Mouse (Mus musculus): ENCODE data around the gene Man2b2. TPM values are rescaled to one million over a fixed set of nuclear protein-coding genes. Genes with fewer than 3 reads are reported as not detected.

The Man2b2 gene
- 11.9 and 12.9 TPM in 2 replicates for polyA plus RNA-seq (2015; fragmentation: Nextera tagmentation; extraction: Ambion mirVana)

DNA sequence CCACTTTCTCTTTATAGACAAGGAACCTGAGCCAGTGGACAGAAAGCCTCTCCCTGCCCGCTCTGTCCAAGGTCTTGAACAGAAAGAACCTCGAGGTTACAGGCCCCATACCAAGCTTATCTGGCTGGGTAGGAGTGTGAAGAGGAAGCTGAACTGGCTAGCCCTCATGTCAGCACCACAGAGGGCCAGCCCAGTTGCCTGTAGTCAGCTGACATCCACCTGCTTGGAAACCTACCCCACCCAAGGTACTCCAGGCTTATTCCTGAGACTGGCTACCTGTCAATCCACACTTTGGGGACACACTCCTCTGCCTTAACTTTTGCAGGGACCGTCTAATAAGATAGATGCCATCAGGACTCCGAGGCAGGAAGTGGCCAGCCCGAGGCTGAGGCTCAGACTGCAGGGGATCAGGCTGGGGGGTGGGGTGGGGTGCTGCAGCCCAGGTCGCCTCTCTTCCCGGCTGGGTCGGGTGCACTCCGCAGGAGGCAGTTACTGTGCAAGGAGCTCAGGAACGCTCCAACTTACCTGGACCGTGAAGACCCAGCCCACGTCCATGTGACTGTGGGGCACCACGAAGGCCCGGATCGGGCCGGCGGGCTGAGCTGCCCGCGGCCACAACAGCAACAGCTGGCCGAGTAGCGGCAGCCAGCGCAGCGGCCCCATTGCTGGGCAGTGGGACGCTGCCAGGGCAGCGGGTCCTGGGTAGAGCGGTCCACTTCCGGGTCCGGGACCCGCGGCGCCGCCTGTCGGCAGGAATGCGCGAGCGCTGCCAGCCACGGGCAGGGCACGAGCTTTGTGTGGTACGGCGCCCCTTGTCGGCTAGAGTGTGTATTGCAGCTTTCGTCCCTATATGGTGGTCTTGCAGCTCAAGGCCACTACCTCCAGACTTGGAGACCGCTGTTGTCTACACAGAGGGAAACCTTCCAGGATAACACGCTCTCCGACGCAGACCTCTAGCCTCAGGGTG lies at the start of gene Man2b2:
TSS of gene Man2b2 (minus strand) at position 741 of the 967 bp plus-strand sequence.
- Histone ChIP-seq H3K9me3 (no peaks in the 10 kb centered on the region), H3K4me2 (peak within 1 kb of the TSS; percentile 62), H3K27me3 (no peaks in the 10 kb centered on the region), H3K4me1 (replicated peaks) (peaks cover 12% of the 10 kb centered on the region), H3K36me3 (peaks cover 19% of the 10 kb centered on the region), H3K9ac (peak within 1 kb of the TSS; percentile 72), H3K27ac (replicated peaks) (no peak within 1 kb of the TSS), H3K4me3 (peak within 1 kb of the TSS; percentile 48)
- 4% methylated on average over 45 of the region's 46 CpGs for WGBS
- peak; percentile 89 for ATAC-seq (ENCODE audit: low read depth)

- Histone ChIP-seq H3K27ac (replicated peaks) (no peak overlapping the region), H3K9ac (no peak overlapping the region), H3K4me2 (no peak overlapping the region), H3K36me3 (no peaks in the 10 kb centered on the region), H3K9me3 (no peaks in the 10 kb centered on the region), H3K4me1 (replicated peaks) (peaks cover 30% of the 10 kb centered on the region), H3K27me3 (no peaks in the 10 kb centered on the region), H3K4me3 (no peak overlapping the region)
- no peak for ATAC-seq (ENCODE audit: low read depth)
- 91% methylated on average over 4 of the region's 4 CpGs for WGBS
Measured at GRCm38 (mm10) chr5:36878801-36879200, 48.3 kb upstream of the Man2b2 start.

DNA sequence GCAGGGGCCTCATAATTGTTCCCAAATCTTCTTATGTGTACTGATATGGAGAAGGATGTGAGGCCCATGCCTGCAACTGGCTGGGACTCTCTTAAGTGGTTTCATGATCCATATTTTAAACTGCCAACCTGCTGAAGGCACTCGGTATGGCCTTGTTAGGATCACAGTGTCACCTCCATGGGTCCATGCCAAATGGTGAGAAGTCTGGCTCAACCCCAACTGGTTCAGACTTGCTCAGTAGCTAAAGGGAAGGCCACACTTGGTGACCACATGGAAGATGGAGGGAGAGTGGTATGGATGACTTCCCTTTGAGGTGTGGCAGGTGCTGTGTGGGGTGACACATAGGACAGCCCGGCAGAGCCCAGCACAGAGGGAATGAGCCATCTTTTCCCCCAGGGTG lies 47.2 kb upstream of the Man2b2 start:
- Histone ChIP-seq H3K27me3 (peaks cover 4% of the 10 kb centered on the region; the same call in 1 of the 2 replicates), H3K9me3 (no peaks in the 10 kb centered on the region), H3K36me3 (no peaks in the 10 kb centered on the region), H3K4me3 (no peak overlapping the region), H3K4me1 (replicated peaks) (peaks cover 19% of the 10 kb centered on the region), H3K4me2 (no peak overlapping the region), H3K9ac (no peak overlapping the region), H3K27ac (replicated peaks) (no peak overlapping the region)
- 91% methylated on average over 2 of the region's 2 CpGs for WGBS
- no peak for ATAC-seq (ENCODE audit: low read depth)

GRCm38 (mm10) chr5:36876777-36877396 lies 46.4 kb upstream of the Man2b2 start:
- H3K4me1 ChIP-seq (replicated peaks) = peaks cover 12% of the 10 kb centered on the region
- WGBS = 44% methylated on average over 7 of the region's 7 CpGs
- ATAC-seq (ENCODE audit: low read depth) = no peak
- no peak overlapping the region for H3K27ac ChIP-seq (replicated peaks)
- H3K27me3 ChIP-seq = peaks cover 12% of the 10 kb centered on the region
- H3K4me3 ChIP-seq = no peak overlapping the region
- H3K9ac ChIP-seq = no peak overlapping the region
- no peaks in the 10 kb centered on the region for H3K9me3 ChIP-seq
- H3K36me3 ChIP-seq = no peaks in the 10 kb centered on the region
- H3K4me2 ChIP-seq = no peak overlapping the region

- H3K27me3 ChIP-seq = peaks cover 21% of the 10 kb centered on the region
- H3K9ac ChIP-seq = no peak overlapping the region
- 83% methylated on average over 4 of the region's 4 CpGs for WGBS
- no peak overlapping the region for H3K4me2 ChIP-seq
- no peak overlapping the region for H3K27ac ChIP-seq (replicated peaks)
- ATAC-seq (ENCODE audit: low read depth) = no peak
- H3K4me3 ChIP-seq = no peak overlapping the region
- H3K9me3 ChIP-seq = no peaks in the 10 kb centered on the region
- peaks cover 12% of the 10 kb centered on the region for H3K4me1 ChIP-seq (replicated peaks)
- H3K36me3 ChIP-seq = no peaks in the 10 kb centered on the region
Measured at GRCm38 (mm10) chr5:36875956-36876355, 45.5 kb upstream of the Man2b2 start.

DNA sequence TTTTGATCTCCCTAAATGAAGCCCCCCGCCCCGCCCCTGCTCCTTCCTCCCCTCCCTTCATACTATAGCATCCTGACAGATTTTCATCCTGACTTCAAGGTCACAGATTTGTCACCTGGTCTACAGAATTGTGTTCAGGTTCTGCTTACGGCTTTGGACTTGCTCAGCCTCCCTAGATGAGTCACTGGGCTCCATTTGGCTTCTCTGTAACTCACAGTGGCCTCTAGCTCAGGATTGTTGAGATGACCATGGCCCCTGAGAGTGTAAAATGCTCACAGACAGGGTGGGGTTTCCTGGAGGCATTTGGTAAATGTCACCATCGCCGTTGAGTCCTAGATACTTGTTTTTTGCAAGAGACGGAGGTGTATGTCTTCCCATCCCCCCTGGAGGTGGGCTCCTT lies 40.5 kb upstream of the Man2b2 start:
- 82% methylated on average over 6 of the region's 6 CpGs for WGBS
- Histone ChIP-seq H3K9me3 (no peaks in the 10 kb centered on the region), H3K4me2 (peak overlapping the region; percentile 80; the same call in 1 of the 2 replicates), H3K4me1 (replicated peaks) (peaks cover 39% of the 10 kb centered on the region), H3K9ac (no peak overlapping the region), H3K27ac (replicated peaks) (no peak overlapping the region), H3K4me3 (no peak overlapping the region), H3K36me3 (no peaks in the 10 kb centered on the region), H3K27me3 (peaks cover 71% of the 10 kb centered on the region)
- ATAC-seq (ENCODE audit: low read depth) = no peak

DNA sequence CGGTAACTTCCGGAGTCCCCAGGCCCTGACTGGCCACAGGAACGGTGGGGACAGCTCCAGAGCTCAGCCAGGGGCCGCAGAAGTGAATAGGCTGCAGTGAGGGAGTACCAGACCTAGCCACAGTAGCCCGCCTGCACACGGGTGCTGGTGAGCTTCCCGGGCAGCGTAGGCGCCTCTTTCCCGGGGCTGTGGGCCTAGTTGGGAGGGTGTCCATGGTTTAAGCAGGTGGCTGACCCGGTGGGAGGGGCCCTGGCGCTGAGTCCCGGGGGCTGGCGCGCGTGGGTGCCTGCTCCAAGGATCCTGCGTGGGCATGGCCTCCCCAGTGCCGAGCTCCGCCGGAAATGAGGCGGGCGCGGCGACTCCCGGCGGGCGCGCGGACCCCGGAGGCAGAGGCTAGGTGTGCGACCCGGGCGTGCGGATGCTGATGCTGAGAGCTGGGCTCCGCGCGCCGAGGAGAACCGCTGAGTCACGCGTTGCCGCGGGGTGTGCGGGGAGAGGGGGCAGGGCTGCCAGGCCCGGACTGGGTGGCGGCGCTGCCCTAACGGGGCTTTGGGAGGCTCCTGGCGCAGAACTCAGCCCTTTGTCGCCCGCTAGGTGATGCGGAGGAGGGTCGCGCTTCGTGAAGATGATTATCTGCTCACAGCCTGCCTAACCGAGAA lies 39.3 kb upstream of the Man2b2 start:
- Histone ChIP-seq H3K4me2 (peak overlapping the region; percentile 80), H3K27ac (replicated peaks) (peak overlapping the region; percentile 88), H3K36me3 (no peaks in the 10 kb centered on the region), H3K4me1 (replicated peaks) (peaks cover 39% of the 10 kb centered on the region), H3K9me3 (no peaks in the 10 kb centered on the region), H3K27me3 (peaks cover 84% of the 10 kb centered on the region), H3K4me3 (peak overlapping the region; percentile 63), H3K9ac (peak overlapping the region; percentile 86)
- WGBS = 1% methylated on average over 56 of the region's 56 CpGs
- ATAC-seq (ENCODE audit: low read depth) = peak; percentile 63

- H3K27me3 ChIP-seq = peaks cover 89% of the 10 kb centered on the region
- H3K9me3 ChIP-seq = no peaks in the 10 kb centered on the region
- peak overlapping the region; percentile 88 for H3K27ac ChIP-seq (replicated peaks)
- peak overlapping the region; percentile 63 for H3K4me3 ChIP-seq
- ATAC-seq (ENCODE audit: low read depth) = peak; percentile 36; the same call in 1 of the 2 replicates
- peak overlapping the region; percentile 86 for H3K9ac ChIP-seq
- H3K4me2 ChIP-seq = peak overlapping the region; percentile 80
- under 1% methylated on average over 7 of the region's 7 CpGs for WGBS
- no peaks in the 10 kb centered on the region for H3K36me3 ChIP-seq
- peaks cover 39% of the 10 kb centered on the region for H3K4me1 ChIP-seq (replicated peaks)
Measured at GRCm38 (mm10) chr5:36869186-36869577, 38.7 kb upstream of the Man2b2 start.

DNA sequence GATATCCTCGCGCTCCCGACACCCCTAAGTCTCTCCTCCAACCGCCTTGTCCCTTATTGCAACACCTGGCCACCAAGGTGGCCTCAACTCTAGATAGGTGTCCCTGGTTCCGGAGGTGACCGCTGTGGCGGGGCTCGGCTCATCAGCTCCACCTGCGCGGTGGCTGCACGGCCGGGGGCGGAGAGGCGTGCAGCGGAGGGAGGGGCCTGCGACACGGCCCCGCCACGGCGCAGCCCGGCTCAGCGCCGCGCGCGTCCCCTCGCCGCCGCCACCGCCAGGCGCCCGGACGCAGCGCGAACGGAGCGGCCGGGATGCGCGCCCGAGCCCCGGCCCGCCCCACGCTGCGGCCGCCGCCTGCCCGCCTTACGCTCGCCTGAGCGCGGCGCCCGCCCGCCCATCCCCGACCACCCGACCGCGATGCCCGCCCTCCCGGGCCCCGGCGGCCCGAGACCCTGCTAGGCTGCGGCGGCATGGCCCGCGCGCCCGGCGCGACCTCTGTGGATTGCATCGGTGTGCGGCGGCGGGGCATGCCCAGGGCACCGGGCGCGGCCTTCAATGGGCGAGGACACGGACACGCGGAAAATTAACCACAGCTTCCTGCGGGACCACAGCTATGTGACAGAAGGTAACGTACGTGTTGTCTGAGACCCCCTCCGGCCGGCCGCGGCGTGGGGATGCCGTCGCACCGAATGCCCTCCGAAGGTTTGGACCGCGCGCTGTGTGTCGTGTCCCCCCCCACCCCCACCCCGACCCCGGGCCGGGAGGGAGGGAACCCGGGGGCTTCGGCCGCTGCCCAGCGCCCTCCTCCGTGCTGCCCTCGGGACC lies 38.0 kb upstream of the Man2b2 start, which contains the start of gene Ppp2r2c:
TSS of gene Ppp2r2c (plus strand) at position 248 of the 825 bp plus-strand sequence.
- peak within 1 kb of the TSS; percentile 86 for H3K9ac ChIP-seq
- H3K27ac ChIP-seq (replicated peaks) = peak within 1 kb of the TSS; percentile 88
- peaks cover 39% of the 10 kb centered on the region for H3K4me1 ChIP-seq (replicated peaks)
- peak within 1 kb of the TSS; percentile 80 for H3K4me2 ChIP-seq
- H3K4me3 ChIP-seq = peak within 1 kb of the TSS; percentile 63
- no peaks in the 10 kb centered on the region for H3K9me3 ChIP-seq
- H3K27me3 ChIP-seq = peaks cover 96% of the 10 kb centered on the region
- under 1% methylated on average over 90 of the region's 108 CpGs for WGBS
- ATAC-seq (ENCODE audit: low read depth) = peak; percentile 72
- no peaks in the 10 kb centered on the region for H3K36me3 ChIP-seq

DNA sequence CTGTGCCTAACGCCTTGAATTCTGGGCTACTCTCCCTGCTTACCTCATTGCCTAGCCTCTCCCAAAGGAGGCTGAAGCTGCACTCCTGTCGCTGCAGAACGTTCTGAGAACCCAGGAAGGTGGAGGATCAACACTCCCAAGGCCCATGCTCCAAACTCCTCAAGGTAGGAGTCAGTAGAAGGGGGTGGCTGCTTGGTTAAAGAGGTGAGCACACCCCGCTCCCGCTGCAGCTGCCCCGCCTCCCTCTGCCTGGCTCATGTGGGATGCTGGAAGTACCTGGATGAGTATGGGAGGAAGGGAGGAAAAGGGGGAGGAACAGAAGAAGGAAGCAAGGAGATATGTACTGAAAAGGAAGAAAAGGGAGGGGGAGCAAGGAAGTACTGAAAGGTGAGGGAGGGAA lies 37.1 kb upstream of the Man2b2 start:
- H3K27me3 ChIP-seq = peaks cover 94% of the 10 kb centered on the region
- H3K9me3 ChIP-seq = no peaks in the 10 kb centered on the region
- ATAC-seq (ENCODE audit: low read depth) = no peak
- H3K4me1 ChIP-seq (replicated peaks) = peaks cover 39% of the 10 kb centered on the region
- H3K9ac ChIP-seq = peak overlapping the region; percentile 86
- H3K4me2 ChIP-seq = peak overlapping the region; percentile 80
- peak overlapping the region; percentile 63 for H3K4me3 ChIP-seq
- 3% methylated on average over 6 of the region's 6 CpGs for WGBS
- no peaks in the 10 kb centered on the region for H3K36me3 ChIP-seq
- peak overlapping the region; percentile 88; the same call in 1 of the 2 replicates for H3K27ac ChIP-seq (replicated peaks)

GRCm38 (mm10) chr5:36866701-36867250 lies 36.3 kb upstream of the Man2b2 start:
- Histone ChIP-seq H3K27me3 (peaks cover 87% of the 10 kb centered on the region), H3K4me1 (replicated peaks) (peaks cover 39% of the 10 kb centered on the region), H3K4me3 (0 out of 2 replicates have a peak overlapping the region, but pooled peaks have one; percentile 63), H3K9me3 (no peaks in the 10 kb centered on the region), H3K4me2 (peak overlapping the region; percentile 80), H3K9ac (peak overlapping the region; percentile 86; the same call in 1 of the 2 replicates), H3K36me3 (no peaks in the 10 kb centered on the region), H3K27ac (replicated peaks) (no peak overlapping the region)
- 64% methylated on average over 7 of the region's 7 CpGs for WGBS
- ATAC-seq (ENCODE audit: low read depth) = no peak
